Mouse (Mus musculus) heart, postnatal 10 days (tissue): ENCODE measurements around the gene Slc5a12. TPM values are rescaled to one million over a fixed set of nuclear protein-coding genes. Genes with fewer than 3 reads are reported as not detected.

ENCODE experiments used
- DNase-seq, 2 experiments: peaks; one replicate each; pipeline ENCODE4 v3.0.0; 2021
- intact Hi-C: fragments of 180-260 bp; cut with DNase I; formaldehyde crosslinking; loops from one replicate; pipeline ENCODE4 v1.15.1; 2025
- total RNA-seq, 2 experiments: library from RNA; stranded (reverse); gene quantifications; 2 replicates each; pipeline ENCODE4 v1.2.3; 2021

Gene Slc5a12
- not detected for total RNA-seq

GRCm38 (mm10) chr2:110596932-110597331 is at the start of gene Slc5a12:
TSS of gene Slc5a12 (plus strand) at chr2:110597298.
- intact Hi-C loops: no loop called here
- DNase-seq: no peak

- DNase-seq: no peak
These were observed 41.0 kb upstream of the Slc5a12 start for GRCm38 (mm10) chr2:110556098-110556497.

DNA sequence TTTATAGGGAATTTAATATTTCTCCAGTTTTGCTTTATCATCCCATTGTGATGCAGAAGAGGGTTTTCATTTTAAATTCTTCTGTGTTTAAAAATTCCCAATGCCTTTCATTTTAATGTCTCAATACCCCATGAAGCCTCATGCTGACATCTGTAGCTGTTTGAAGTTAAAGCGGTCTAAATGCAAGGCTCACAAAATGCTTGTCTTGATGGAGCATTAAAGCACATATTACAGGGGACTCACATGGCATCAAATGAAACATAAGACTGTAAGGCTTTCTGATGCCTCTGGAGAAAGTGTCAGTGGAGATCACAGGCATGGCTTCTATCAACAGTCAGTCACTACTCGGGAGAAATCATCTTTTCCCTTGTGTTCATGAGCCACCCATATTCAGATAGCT is 34.5 kb upstream of the Slc5a12 start:
- intact Hi-C loops: no loop called here
- DNase-seq: no peak

More at GRCm38 (mm10) chr2:110556098-110556497, 41.0 kb upstream of the Slc5a12 start:
- intact Hi-C loops: no loop called here

- intact Hi-C loops: loop anchor here (1.0 kb wide), 2 partner anchors 336 to 661 kb away; no protein-coding TSS in a partner anchor
These were observed 32.1 kb upstream of the Slc5a12 start for GRCm38 (mm10) chr2:110564673-110565627.

GRCm38 (mm10) chr2:110586692-110587091 is 10.4 kb upstream of the Slc5a12 start:
- DNase-seq: no peak

More at GRCm38 (mm10) chr2:110564673-110565627, 32.1 kb upstream of the Slc5a12 start:
- DNase-seq: peak; percentile 79 to 83

DNA sequence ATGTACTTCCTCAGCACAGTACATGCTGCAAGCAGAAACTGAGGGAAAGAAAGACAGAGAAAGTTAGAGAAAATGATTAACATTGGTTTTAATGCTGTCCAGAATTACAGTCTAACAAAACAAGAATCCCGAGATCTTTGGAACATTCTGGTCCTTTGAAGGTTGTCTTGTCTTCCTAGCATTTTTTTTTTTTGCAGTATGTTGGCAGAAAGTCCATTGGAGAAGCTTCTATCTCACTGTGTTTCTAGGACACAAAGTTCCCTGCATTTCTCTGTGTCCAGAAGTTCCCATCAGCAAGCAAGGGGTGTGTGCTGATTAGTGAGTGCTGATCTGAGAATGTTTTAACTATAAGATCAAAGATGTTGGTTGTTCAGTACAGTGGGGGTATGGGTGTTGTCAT is 7.1 kb upstream of the Slc5a12 start:
- intact Hi-C loops: no loop called here

More at GRCm38 (mm10) chr2:110586692-110587091, 10.4 kb upstream of the Slc5a12 start:
- intact Hi-C loops: no loop called here

GRCm38 (mm10) chr2:110592276-110592675 is 4.8 kb upstream of the Slc5a12 start:
- no peak for DNase-seq
- intact Hi-C loops: no loop called here

More for the DNA sequence above, 7.1 kb upstream of the Slc5a12 start:
- no peak for DNase-seq

DNA sequence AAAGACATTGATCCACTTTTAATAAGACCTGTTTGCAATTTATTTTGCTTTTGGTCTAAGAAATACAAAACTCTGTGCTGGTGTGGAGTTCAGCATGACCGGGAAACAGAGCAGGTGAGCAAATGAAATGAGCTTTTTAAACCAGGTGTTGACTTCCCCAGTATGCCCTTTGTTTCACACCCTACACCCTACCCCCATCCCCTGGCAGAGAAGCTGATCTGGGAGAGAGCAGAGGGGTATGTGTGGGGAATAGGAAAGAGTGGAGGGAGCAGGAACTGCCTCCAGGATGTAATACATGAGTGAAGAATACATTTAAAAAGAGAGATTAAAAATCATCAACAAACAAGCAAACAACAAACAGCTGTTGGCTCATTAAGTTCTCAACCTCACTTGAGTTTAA is 47.3 kb downstream of the Slc5a12 start:
- DNase-seq: no peak
- intact Hi-C loops: no loop called here

GRCm38 (mm10) chr2:110644846-110645245 is 47.7 kb downstream of the Slc5a12 start:
- intact Hi-C loops: no loop called here

GRCm38 (mm10) chr2:110663329-110663728 is 66.2 kb downstream of the Slc5a12 start:
- intact Hi-C loops: loop anchor here (5.0 kb wide), 1 partner anchor 394 kb away; no protein-coding TSS in a partner anchor
- DNase-seq: peak; percentile 5 to 24

More at GRCm38 (mm10) chr2:110644846-110645245, 47.7 kb downstream of the Slc5a12 start:
- no peak for DNase-seq

DNA sequence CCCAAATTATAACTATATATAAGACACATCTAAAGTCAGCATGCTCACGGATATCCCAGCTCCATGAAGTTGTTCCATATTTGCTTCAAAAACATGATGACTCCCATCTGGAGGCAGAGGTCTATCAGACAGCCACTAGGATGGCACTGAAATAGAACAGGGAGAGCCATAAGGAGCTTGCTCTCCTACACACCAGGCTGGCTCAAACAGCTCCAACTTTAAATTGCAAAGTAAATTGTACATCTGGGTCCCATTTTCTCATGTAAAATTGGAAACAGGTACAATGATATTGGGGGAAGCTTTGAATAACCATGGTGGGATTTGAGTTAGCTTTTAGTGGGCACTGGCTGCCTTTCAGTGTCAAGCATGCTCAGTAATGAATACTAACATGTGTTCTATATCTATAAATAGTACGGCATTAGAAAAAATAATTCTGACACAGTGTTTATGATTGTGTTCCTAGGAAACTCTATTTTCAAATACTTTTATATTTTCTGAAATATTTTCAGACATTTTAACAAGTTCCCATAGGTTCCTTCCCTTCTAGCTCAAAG is 74.0 kb downstream of the Slc5a12 start:
- intact Hi-C loops: no loop called here
- no peak for DNase-seq

Other genes with a start within 250 kb of the Slc5a12 start
- 10 to 100 TPM in 1 of 2 experiments, 1 to 10 TPM in 1; 9.9 to 11.5 TPM for gene Fibin, start 234.1 kb upstream of the Slc5a12 start, total RNA-seq
- not detected for gene Muc15, start 124.0 kb downstream of the Slc5a12 start, total RNA-seq